Mouse (Mus musculus): ENCODE results near the gene Nr1d1.

DNA sequence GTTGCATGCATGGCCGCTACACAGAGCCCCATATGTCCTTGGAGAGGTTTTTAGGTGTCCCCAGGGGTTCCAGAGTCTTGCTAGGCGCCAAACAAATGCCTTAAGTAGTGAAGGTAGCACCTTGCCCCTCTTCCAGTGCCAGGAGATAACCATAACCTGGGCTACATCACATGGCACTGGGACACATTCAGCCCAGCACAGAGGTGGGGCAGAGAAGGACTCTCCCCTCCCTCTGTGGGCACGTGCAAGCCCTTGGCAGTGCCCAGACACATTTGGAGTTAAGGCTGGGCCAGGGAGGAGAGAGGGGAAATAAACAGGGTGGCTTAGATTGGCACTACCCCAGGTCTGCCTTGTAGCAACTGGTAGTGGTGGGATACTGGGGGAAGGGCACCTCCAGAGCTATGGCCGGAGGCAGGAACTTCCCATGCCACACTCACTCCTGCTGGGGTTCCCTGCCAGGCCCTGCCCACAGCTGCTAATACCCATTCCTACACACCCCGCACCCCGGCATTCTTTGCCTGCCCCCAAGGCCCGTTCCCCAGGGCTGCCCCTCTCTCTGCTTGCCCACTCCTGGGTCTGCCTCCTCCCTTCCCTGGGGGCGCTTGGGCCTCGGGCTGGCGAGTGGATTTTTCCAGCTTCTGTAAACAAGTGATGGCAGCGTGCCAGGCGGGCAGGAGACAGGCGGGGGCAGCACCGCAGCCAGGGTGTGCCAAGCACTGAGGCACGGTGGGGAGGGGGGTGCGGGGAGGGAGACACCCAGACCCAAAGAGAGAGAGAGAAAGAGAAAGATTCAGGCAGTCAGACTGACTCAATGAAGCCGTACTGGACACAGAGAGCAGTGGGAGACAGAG is 24.6 kb downstream of the Nr1d1 start:
- TF ChIP-seq FLI1 (IDR thresholded peaks at IDR 0.05; ENCODE audit: low read length): no peak
- no peak for TF ChIP-seq GATA1 (IDR thresholded peaks at IDR 0.05; ENCODE audit: borderline replicate concordance, low read length)
